Mouse (Mus musculus): ENCODE results near the gene Timp3. TPM values are rescaled to one million over a fixed set of nuclear protein-coding genes. Genes with fewer than 3 reads are reported as not detected.

The Timp3 gene
- polyA plus RNA-seq, 1 experiment from 2014 or later, result 208 TPM

DNA sequence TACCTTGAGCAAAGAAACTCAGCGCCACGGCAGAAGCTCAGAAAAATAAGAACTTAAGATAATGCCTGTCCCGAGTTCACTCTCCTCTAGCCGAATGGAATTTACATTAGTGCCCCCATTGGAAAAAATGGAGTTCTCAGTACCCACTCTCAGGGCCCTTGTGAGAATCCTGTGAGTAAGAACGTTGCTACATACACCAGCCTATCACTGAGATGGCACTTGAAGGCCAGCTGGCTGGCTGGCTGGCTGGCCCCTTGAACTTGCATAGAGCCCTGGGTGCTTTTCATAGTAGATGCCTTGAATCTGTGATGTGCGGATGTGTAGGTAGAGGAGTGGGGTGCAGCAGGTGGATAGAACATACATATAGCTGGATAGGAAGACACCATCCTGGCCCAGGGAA, 43.2 kb downstream of the Timp3 start:
- Histone ChIP-seq H3K27ac (ENCODE audit: low read length) (peak overlapping the region; percentile 38; the same call in 1 of the 2 replicates), H3K4me3 (ENCODE audit: low read depth, low read length) (no peak overlapping the region), H3K4me2 (replicated peaks; ENCODE audit: low read depth, low read length) (no peak overlapping the region), H3K4me1 (ENCODE audit: insufficient read depth, low read depth, low read length) (peaks cover 41% of the 10 kb centered on the region; the same call in 1 of the 2 replicates), H3K27me3 (replicated peaks; ENCODE audit: insufficient read depth, low read length) (no peaks in the 10 kb centered on the region), H3K9ac (replicated peaks; ENCODE audit: low read depth) (no peak overlapping the region), H3K36me3 (ENCODE audit: insufficient read depth, low read length) (peaks cover 22% of the 10 kb centered on the region; the same call in 1 of the 2 replicates), H3K9me3 (ENCODE audit: low read length) (no peaks in the 10 kb centered on the region)
- WGBS, result 62% methylated on average over 6 of the region's 6 CpGs
- no peak for ATAC-seq
- no peak for DNase-seq (ENCODE audit: low spot score)
- TF ChIP-seq CTCF (IDR thresholded peaks at IDR 0.05) (no peak), EP300 (IDR thresholded peaks at IDR 0.05) (0 out of 2 replicates have a peak, but pooled peaks have one; percentile 17)

DNA sequence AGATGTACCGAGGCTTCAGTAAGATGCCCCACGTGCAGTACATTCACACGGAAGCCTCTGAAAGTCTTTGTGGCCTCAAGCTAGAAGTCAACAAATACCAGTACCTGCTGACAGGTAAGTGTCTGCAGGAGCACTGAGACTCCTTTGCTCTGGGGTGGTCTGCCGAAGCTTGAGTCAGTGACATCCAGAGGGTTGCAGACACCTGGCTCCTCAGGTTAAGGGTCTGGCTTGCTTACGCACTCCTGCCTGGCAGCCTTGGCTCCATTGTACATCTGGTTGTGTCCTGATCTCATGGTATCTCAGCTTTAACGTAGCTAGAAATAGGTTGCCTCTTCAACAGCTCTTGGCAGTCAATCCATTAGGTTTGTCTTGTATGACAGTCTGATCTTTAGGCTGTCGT, 43.8 kb downstream of the Timp3 start:
- DNase-seq (ENCODE audit: low spot score) (no peak), ATAC-seq (no peak)
- no peak for TF ChIP-seq EP300 (IDR thresholded peaks at IDR 0.05)
- Histone ChIP-seq H3K9ac (replicated peaks; ENCODE audit: low read depth) (no peak overlapping the region), H3K36me3 (ENCODE audit: insufficient read depth, low read length) (peaks cover 22% of the 10 kb centered on the region; the same call in 1 of the 2 replicates), H3K9me3 (ENCODE audit: low read length) (no peaks in the 10 kb centered on the region), H3K27ac (ENCODE audit: low read length) (no peak overlapping the region), H3K4me1 (ENCODE audit: insufficient read depth, low read depth, low read length) (peaks cover 35% of the 10 kb centered on the region; the same call in 1 of the 2 replicates), H3K4me3 (ENCODE audit: low read depth, low read length) (no peak overlapping the region), H3K4me2 (replicated peaks; ENCODE audit: low read depth, low read length) (no peak overlapping the region), H3K27me3 (replicated peaks; ENCODE audit: insufficient read depth, low read length) (no peaks in the 10 kb centered on the region)
- 74% methylated on average over 7 of the region's 7 CpGs for WGBS

DNA sequence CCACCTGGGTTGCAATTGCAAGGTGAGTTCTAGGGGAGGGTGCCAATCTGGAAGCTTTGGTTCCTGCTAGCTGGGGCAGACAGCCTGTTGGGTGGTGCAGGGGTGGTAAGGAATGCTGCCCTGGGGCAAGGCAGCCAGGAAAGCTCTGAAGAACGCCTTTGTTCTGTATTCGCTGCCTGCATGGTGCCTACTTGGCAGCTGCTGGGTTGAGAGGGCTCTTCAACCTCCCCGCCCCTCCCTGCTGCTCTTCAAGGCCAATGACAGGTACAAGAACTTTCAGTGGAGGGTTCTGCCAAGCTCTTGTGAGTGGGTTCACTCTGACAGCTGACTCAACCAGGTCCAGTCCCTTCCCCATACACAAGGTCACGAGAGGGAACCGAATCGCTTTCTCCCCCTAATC, 44.5 kb downstream of the Timp3 start:
- DNase-seq (ENCODE audit: low spot score), result peak; percentile 70
- H3K4me1 ChIP-seq (ENCODE audit: insufficient read depth, low read depth, low read length), result peaks cover 29% of the 10 kb centered on the region; the same call in 1 of the 2 replicates
- no peaks in the 10 kb centered on the region for H3K27me3 ChIP-seq (replicated peaks; ENCODE audit: insufficient read depth, low read length)
- peaks cover 22% of the 10 kb centered on the region; the same call in 1 of the 2 replicates for H3K36me3 ChIP-seq (ENCODE audit: insufficient read depth, low read length)
- H3K4me2 ChIP-seq (replicated peaks; ENCODE audit: low read depth, low read length), result no peak overlapping the region
- H3K9me3 ChIP-seq (ENCODE audit: low read length), result no peaks in the 10 kb centered on the region
- TF ChIP-seq CTCF (IDR thresholded peaks at IDR 0.05) (no peak), EP300 (IDR thresholded peaks at IDR 0.05) (no peak; the same call in 1 of the 2 replicates)
- 55% methylated on average over 6 of the region's 6 CpGs for WGBS
- no peak overlapping the region for H3K4me3 ChIP-seq (ENCODE audit: low read depth, low read length)
- 0 out of 2 replicates have a peak overlapping the region, but pooled peaks have one; percentile 1 for H3K27ac ChIP-seq (ENCODE audit: low read length)
- ATAC-seq, result peak; percentile 65
- no peak overlapping the region for H3K9ac ChIP-seq (replicated peaks; ENCODE audit: low read depth)

DNA sequence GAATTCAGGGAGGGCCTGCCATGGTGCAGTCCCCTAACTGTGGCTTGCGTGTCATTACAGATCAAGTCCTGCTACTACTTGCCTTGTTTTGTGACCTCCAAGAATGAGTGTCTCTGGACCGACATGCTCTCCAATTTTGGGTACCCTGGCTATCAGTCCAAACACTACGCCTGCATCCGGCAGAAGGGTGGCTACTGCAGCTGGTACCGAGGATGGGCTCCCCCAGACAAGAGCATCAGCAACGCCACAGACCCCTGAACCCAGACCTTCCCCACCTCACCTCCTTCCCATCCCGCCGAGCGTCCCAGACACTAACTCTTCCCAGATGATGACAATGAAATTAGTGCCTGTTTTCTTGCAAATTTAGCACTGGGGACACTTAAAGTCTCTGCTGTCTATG, 45.5 kb downstream of the Timp3 start:
- Histone ChIP-seq H3K9me3 (ENCODE audit: low read length) (no peaks in the 10 kb centered on the region), H3K4me3 (ENCODE audit: low read depth, low read length) (no peak overlapping the region), H3K9ac (replicated peaks; ENCODE audit: low read depth) (no peak overlapping the region), H3K27ac (ENCODE audit: low read length) (no peak overlapping the region), H3K27me3 (replicated peaks; ENCODE audit: insufficient read depth, low read length) (no peaks in the 10 kb centered on the region), H3K4me1 (ENCODE audit: insufficient read depth, low read depth, low read length) (peaks cover 19% of the 10 kb centered on the region; the same call in 1 of the 2 replicates), H3K4me2 (replicated peaks; ENCODE audit: low read depth, low read length) (no peak overlapping the region), H3K36me3 (ENCODE audit: insufficient read depth, low read length) (peaks cover 22% of the 10 kb centered on the region; the same call in 1 of the 2 replicates)
- TF ChIP-seq CTCF (IDR thresholded peaks at IDR 0.05) (no peak), EP300 (IDR thresholded peaks at IDR 0.05) (no peak)
- ATAC-seq (no peak), DNase-seq (ENCODE audit: low spot score) (no peak)
- 94% methylated on average over 9 of the region's 9 CpGs for WGBS

DNA sequence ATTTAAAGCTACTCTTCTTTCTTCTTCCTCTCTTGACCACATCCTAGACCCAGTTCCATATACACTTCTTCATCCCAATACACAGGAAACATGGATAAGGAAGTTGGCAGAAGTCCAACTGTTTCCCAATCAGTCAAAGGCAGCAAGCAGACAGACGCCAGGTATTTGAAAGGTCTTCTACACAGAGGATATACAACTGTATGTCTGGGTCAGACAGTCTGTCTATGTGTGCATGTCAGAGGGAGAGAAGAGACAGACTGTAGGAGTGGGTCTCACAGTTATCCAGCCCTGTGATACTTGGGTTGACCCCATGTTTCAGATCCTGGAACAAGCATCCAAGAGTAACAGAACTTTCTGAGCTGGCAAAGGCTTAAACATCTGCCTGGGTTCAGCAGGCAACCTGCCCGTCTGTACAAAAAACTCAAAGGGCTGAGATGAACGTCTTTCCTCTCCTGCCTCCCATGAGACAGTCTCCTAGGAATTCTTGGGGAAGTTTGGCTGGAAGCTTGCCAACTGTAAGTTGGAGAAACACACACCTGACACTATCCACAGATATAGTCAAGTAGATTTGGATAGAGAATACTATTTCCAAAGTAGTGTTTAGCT, 46.2 kb downstream of the Timp3 start:
- H3K36me3 ChIP-seq (ENCODE audit: insufficient read depth, low read length), result peaks cover 22% of the 10 kb centered on the region; the same call in 1 of the 2 replicates
- H3K4me2 ChIP-seq (replicated peaks; ENCODE audit: low read depth, low read length), result no peak overlapping the region
- H3K9me3 ChIP-seq (ENCODE audit: low read length), result no peaks in the 10 kb centered on the region
- H3K27me3 ChIP-seq (replicated peaks; ENCODE audit: insufficient read depth, low read length), result no peaks in the 10 kb centered on the region
- H3K27ac ChIP-seq (ENCODE audit: low read length), result peak overlapping the region; percentile 9; the same call in 1 of the 2 replicates
- H3K4me3 ChIP-seq (ENCODE audit: low read depth, low read length), result no peak overlapping the region
- peaks cover 13% of the 10 kb centered on the region; the same call in 1 of the 2 replicates for H3K4me1 ChIP-seq (ENCODE audit: insufficient read depth, low read depth, low read length)
- WGBS, result 24% methylated on average over 3 of the region's 3 CpGs
- no peak overlapping the region for H3K9ac ChIP-seq (replicated peaks; ENCODE audit: low read depth)
- TF ChIP-seq CTCF (IDR thresholded peaks at IDR 0.05) (no peak), EP300 (IDR thresholded peaks at IDR 0.05) (no peak)
- no peak for DNase-seq (ENCODE audit: low spot score)
- no peak for ATAC-seq

DNA sequence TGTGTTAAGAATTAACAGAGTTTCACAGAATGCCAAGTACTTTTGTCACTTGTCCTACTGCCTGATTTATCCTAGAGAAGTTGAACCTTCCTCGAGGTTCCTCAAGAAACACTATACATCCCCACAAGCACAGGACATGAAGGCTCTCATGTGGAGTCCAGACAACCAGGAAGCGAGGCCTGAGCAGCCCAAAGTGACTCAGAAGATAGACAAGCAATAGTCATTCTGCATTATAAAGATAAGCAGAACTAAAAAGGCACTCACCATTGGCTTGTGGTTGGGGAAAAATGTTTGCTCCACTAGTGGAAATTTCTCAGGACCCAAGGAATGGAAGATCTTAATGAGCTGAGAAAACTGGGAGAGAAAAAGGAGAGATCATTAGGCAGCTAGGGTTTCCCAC, 51.1 kb downstream of the Timp3 start:
- H3K4me3 ChIP-seq (ENCODE audit: low read depth, low read length), result no peak overlapping the region
- no peaks in the 10 kb centered on the region for H3K27me3 ChIP-seq (replicated peaks; ENCODE audit: insufficient read depth, low read length)
- ATAC-seq (no peak), DNase-seq (ENCODE audit: low spot score) (no peak)
- no peak overlapping the region for H3K4me2 ChIP-seq (replicated peaks; ENCODE audit: low read depth, low read length)
- no peaks in the 10 kb centered on the region for H3K9me3 ChIP-seq (ENCODE audit: low read length)
- TF ChIP-seq EP300 (IDR thresholded peaks at IDR 0.05) (no peak), CTCF (IDR thresholded peaks at IDR 0.05) (no peak)
- no peak overlapping the region for H3K9ac ChIP-seq (replicated peaks; ENCODE audit: low read depth)
- no peak overlapping the region for H3K27ac ChIP-seq (ENCODE audit: low read length)
- H3K4me1 ChIP-seq (ENCODE audit: insufficient read depth, low read depth, low read length), result no peaks in the 10 kb centered on the region
- H3K36me3 ChIP-seq (ENCODE audit: insufficient read depth, low read length), result peaks cover 9% of the 10 kb centered on the region; the same call in 1 of the 2 replicates
- 51% methylated on average over 2 of the region's 2 CpGs for WGBS
